Mouse (Mus musculus): ENCODE measurements around the gene Auts2. TPM values are rescaled to one million over a fixed set of nuclear protein-coding genes. Genes with fewer than 3 reads are reported as not detected.

Auts2 gene
- polyA plus RNA-seq, 1 experiment = 0.55 TPM

DNA sequence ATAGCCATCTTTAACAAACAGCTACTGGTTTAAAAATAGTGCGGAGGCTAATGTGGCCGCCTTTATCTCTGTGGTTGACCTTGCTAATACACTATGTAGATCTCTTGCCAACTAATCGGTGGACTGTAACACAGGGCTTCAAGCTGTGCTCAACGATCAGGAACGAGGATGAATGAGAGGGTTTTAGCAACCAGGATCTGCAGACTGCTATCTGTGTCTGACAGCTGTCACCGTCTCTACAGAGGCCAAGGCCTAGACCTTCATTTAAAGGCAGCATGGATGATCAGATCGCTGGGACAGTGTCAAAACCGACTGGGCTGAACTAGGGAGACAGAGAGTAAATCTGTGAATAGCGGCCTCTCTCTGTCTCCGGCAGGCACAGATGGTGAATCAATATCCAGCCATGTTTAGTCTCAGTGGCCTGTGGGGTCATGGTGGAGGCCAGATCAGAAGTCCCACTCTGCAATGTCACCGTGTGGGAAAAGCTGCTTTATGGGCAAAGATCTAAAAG is 892.7 kb downstream of the Auts2 start:
- Histone ChIP-seq H3K4me3 (ENCODE audit: insufficient read depth, low read length) (no peak overlapping the region), H3K4me1 (ENCODE audit: control insufficient read depth, insufficient read depth, low read length) (no peaks in the 10 kb centered on the region), H3K27ac (ENCODE audit: insufficient read depth, low read depth, low read length) (no peak overlapping the region)
- no peak for TF ChIP-seq CTCF (IDR thresholded peaks at IDR 0.05; ENCODE audit: low read depth, low read length)
- no peak for TF ChIP-seq POLR2A (IDR thresholded peaks at IDR 0.05; ENCODE audit: borderline replicate concordance, low read depth, low read length)

DNA sequence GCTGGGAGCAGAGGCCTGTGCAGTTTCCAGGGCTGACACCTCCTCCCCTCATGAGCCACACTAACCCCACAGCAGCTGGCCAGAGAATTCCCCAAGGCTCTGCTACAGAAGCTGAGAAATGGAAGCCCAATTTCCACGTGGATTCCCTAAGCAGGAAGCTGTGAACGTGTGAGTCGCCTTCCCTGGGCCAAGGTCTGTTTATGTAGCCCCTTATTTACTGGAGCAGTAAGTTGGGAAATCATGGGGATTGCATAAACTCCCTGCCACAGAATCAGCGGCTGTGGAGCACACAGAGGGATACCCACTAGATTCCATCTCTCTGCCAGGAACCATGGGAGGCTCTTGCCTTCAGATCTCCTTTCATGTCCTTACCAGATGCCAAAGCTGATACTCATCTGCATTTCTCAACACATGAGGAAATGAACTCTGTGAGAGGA is 895.4 kb downstream of the Auts2 start:
- H3K4me1 ChIP-seq (ENCODE audit: control insufficient read depth, insufficient read depth, low read length) = no peaks in the 10 kb centered on the region
- TF ChIP-seq POLR2A (IDR thresholded peaks at IDR 0.05; ENCODE audit: borderline replicate concordance, low read depth, low read length) (no peak), CTCF (IDR thresholded peaks at IDR 0.05; ENCODE audit: low read depth, low read length) (no peak)
- no peak overlapping the region for H3K4me3 ChIP-seq (ENCODE audit: insufficient read depth, low read length)
- H3K27ac ChIP-seq (ENCODE audit: insufficient read depth, low read depth, low read length) = no peak overlapping the region

GRCm38 (mm10) chr5:131647104-131647682 is 896.0 kb downstream of the Auts2 start:
- Histone ChIP-seq H3K4me1 (ENCODE audit: control insufficient read depth, insufficient read depth, low read length) (no peaks in the 10 kb centered on the region), H3K4me3 (ENCODE audit: insufficient read depth, low read length) (no peak overlapping the region), H3K27ac (ENCODE audit: insufficient read depth, low read depth, low read length) (no peak overlapping the region)
- TF ChIP-seq CTCF (IDR thresholded peaks at IDR 0.05; ENCODE audit: low read depth, low read length) (no peak), POLR2A (IDR thresholded peaks at IDR 0.05; ENCODE audit: borderline replicate concordance, low read depth, low read length) (no peak)

DNA sequence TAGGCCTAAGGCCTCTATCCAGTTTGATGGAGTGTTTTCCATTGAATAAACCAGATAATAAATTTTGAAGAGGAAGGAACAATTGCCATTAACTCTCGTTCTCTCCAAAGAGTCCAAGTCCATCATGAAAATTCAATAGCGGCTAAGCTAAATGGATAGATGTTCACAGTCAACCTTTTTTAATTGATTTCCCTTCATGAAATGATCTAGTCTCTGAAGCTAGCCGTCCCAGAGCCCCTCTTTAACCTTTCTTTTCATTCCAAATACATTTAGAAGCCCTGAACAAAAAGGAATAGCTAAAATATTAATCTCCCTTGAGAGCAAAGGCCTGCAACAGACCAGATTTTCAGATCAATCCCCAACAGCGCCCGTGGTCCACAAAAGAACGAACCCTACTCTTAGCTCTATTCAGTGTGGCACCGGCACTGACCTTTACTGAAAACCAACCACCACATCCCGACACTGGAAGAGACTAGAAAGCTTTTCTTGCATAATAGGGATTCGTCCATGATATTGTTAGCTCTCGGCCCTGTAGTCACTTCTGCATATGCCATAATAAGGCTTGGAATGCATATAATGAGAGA is 896.9 kb downstream of the Auts2 start:
- TF ChIP-seq CTCF (IDR thresholded peaks at IDR 0.05; ENCODE audit: low read depth, low read length) (no peak), POLR2A (IDR thresholded peaks at IDR 0.05; ENCODE audit: borderline replicate concordance, low read depth, low read length) (no peak)
- H3K4me3 ChIP-seq (ENCODE audit: insufficient read depth, low read length) = no peak overlapping the region
- H3K4me1 ChIP-seq (ENCODE audit: control insufficient read depth, insufficient read depth, low read length) = no peaks in the 10 kb centered on the region
- H3K27ac ChIP-seq (ENCODE audit: insufficient read depth, low read depth, low read length) = no peak overlapping the region

DNA sequence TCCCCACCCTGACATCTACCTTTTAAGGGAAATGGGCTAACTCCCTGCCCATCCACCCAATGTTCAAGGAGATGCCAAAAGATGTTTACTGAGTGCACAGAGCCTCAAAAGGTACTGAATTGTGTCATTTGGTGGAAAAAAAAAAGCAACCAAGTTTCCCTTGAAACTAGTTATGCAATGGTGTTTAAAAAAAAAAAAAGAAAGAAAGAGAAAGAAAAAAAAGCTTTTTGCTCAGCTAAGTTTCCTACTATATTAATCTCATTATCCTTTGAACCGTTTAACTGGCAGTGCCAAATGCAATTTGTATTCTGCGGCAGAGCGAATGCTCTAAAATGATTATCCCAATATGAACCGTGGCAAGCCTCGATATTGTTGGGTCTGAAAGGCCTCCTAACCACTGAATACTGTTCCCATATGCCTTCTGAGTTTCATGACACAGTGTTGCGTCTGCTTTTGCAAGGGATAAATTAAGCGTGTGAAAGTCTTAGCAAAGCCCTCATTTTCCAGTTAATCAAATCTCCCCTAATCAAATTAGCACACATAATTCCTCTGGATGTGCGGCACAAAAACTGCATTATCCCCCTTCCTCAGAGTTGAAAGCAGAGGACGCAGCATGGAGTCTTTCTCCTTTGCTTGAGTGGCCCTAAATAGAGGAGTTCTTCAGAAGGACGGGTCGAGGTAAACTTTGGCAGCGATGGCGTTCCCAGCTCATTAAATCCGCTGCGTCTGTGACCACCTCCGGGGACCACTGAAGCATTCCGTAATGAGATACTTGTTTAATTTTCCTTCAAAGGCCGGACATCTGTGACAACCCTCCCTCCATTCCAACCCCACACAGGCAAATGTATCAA is 897.6 kb downstream of the Auts2 start:
- Histone ChIP-seq H3K27ac (ENCODE audit: insufficient read depth, low read depth, low read length) (no peak overlapping the region), H3K4me3 (ENCODE audit: insufficient read depth, low read length) (no peak overlapping the region), H3K4me1 (ENCODE audit: control insufficient read depth, insufficient read depth, low read length) (no peaks in the 10 kb centered on the region)
- TF ChIP-seq POLR2A (IDR thresholded peaks at IDR 0.05; ENCODE audit: borderline replicate concordance, low read depth, low read length) (no peak), CTCF (IDR thresholded peaks at IDR 0.05; ENCODE audit: low read depth, low read length) (no peak)

GRCm38 (mm10) chr5:131644331-131644730 is 898.8 kb downstream of the Auts2 start:
- Histone ChIP-seq H3K27ac (ENCODE audit: insufficient read depth, low read depth, low read length) (no peak overlapping the region), H3K4me3 (ENCODE audit: insufficient read depth, low read length) (no peak overlapping the region), H3K4me1 (ENCODE audit: control insufficient read depth, insufficient read depth, low read length) (no peaks in the 10 kb centered on the region)
- TF ChIP-seq CTCF (IDR thresholded peaks at IDR 0.05; ENCODE audit: low read depth, low read length) (no peak), POLR2A (IDR thresholded peaks at IDR 0.05; ENCODE audit: borderline replicate concordance, low read depth, low read length) (no peak)

DNA sequence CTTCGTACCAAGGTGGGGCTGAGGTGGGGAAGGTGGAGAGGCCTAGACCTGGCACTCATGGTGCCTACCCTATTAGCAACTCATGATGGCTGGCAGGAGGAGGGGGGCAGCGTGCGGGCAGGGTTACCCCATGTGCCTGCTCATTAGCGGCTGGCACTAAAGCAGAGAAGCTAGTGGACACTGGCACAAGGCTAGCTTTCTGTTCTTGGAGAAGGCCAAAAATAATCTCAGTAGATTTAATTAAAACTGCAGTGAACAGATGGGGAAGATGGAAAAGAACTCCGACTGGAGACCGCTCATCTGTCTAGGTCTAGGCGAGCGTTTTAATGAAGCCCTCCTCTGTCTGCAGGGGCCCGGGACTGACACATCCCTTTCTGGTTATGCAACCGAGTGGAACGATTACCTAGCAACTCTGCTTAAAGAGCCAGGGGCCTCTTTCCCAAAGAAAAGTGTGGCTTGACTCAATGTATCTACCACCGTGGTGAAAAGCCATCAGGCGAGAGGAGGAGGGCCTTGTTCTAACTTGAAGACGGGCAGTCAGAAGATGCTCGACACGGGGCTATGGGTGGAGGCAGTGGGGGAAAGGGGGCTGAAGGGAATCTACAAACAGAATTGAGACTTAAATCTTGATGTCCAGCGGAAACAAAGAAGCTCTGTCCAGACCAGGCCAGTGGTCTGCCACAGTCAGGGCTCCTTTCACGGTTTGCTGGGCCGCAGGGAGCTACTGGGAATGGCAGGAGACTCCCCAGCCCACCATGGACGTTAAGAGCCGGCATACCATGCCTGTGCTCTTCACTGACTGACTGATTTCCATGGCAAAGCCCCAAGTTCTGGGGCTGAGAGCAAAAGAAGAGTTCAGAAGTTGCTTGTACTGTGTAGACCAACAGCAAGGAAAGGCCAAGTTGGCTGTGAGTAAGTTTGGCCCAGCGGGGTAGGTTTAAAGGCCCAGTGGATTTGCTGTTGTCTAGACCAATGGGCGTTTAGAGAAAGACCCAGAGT is 899.7 kb downstream of the Auts2 start:
- Histone ChIP-seq H3K27ac (ENCODE audit: insufficient read depth, low read depth, low read length) (no peak overlapping the region), H3K4me1 (ENCODE audit: control insufficient read depth, insufficient read depth, low read length) (no peaks in the 10 kb centered on the region), H3K4me3 (ENCODE audit: insufficient read depth, low read length) (no peak overlapping the region)
- TF ChIP-seq CTCF (IDR thresholded peaks at IDR 0.05; ENCODE audit: low read depth, low read length) (no peak), POLR2A (IDR thresholded peaks at IDR 0.05; ENCODE audit: borderline replicate concordance, low read depth, low read length) (no peak)

GRCm38 (mm10) chr5:131642752-131643151 is 900.4 kb downstream of the Auts2 start:
- no peaks in the 10 kb centered on the region for H3K4me1 ChIP-seq (ENCODE audit: control insufficient read depth, insufficient read depth, low read length)
- TF ChIP-seq POLR2A (IDR thresholded peaks at IDR 0.05; ENCODE audit: borderline replicate concordance, low read depth, low read length) (no peak), CTCF (IDR thresholded peaks at IDR 0.05; ENCODE audit: low read depth, low read length) (no peak)
- no peak overlapping the region for H3K27ac ChIP-seq (ENCODE audit: insufficient read depth, low read depth, low read length)
- H3K4me3 ChIP-seq (ENCODE audit: insufficient read depth, low read length) = no peak overlapping the region

DNA sequence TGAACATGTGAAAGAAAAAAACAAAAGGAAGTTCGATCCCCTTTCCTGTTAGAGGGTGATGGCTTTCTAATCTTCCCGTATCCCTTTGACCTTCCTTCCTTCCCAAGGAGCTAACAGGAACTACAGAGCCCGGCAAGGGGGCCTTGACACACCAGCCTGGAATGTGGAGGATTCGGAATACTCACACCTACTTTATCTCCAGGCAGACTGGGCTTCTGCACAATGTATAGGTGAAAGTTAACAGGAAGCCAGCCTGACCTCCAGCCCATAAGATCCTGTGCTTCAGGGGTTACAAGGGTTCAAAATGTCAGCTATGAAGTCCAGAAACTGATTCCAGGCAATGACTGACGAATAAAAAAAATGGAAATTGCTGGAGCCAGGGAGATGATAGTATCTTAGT is 906.7 kb downstream of the Auts2 start:
- TF ChIP-seq POLR2A (IDR thresholded peaks at IDR 0.05; ENCODE audit: borderline replicate concordance, low read depth, low read length) = no peak
- TF ChIP-seq CTCF (IDR thresholded peaks at IDR 0.05; ENCODE audit: low read depth, low read length) = no peak
- H3K27ac ChIP-seq (ENCODE audit: insufficient read depth, low read depth, low read length) = no peak overlapping the region
- H3K4me1 ChIP-seq (ENCODE audit: control insufficient read depth, insufficient read depth, low read length) = no peaks in the 10 kb centered on the region
- no peak overlapping the region for H3K4me3 ChIP-seq (ENCODE audit: insufficient read depth, low read length)

All from bone marrow macrophage, adult 2 months (primary cell).